Mouse (Mus musculus) kidney, adult 2 months (tissue): ENCODE data around the gene Ppp1r3d. TPM values are rescaled to one million over a fixed set of nuclear protein-coding genes. Genes with fewer than 3 reads are reported as not detected.

Source experiments
- DNase-seq: peaks from one replicate; pipeline ENCODE4 v3.0.0; 2021
- H3K27ac ChIP-seq: fragments of 200-500 bp; 2 replicates; pipeline ENCODE4 v1.5.1; 2012; ENCODE audit warnings: low read depth, low read length, control low read depth, inconsistent platforms; ENCODE audit not compliant: insufficient read depth
- H3K27me3 ChIP-seq: fragments of 200-500 bp; replicated peaks from 2 replicates; pipeline ENCODE4 v1.6.1; 2012; ENCODE audit warnings: mild to moderate bottlenecking, moderate library complexity, low read length, inconsistent platforms; ENCODE audit not compliant: control insufficient read depth, insufficient read depth
- H3K36me3 ChIP-seq: fragments of 200-500 bp; 2 replicates; pipeline ENCODE4 v1.6.1; 2012; ENCODE audit warnings: mild to moderate bottlenecking, moderate library complexity, low read length, inconsistent platforms; ENCODE audit not compliant: control insufficient read depth, insufficient read depth
- H3K4me1 ChIP-seq: fragments of 200-500 bp; 2 replicates; pipeline ENCODE4 v1.6.1; 2011; ENCODE audit warnings: low read length; ENCODE audit not compliant: control insufficient read depth, insufficient read depth
- H3K4me3 ChIP-seq: fragments of 200-500 bp; 2 replicates; pipeline ENCODE4 v1.5.1; 2011; ENCODE audit warnings: mild to moderate bottlenecking, low read depth, low read length, control low read depth; ENCODE audit not compliant: insufficient read depth
- CTCF ChIP-seq: fragments of 200-500 bp; conservative IDR thresholded peaks from 2 replicates; pipeline ENCODE4 v1.5.1; 2011; ENCODE audit warnings: low read depth, mild to moderate bottlenecking, control low read depth, low read length, moderate library complexity, mixed read lengths; ENCODE audit not compliant: insufficient read depth, insufficient read length
- POLR2A ChIP-seq: fragments of 200-500 bp; IDR thresholded peaks from one replicate; pipeline ENCODE4 v1.6.1; 2011; ENCODE audit warnings: low read depth, low read length, control low read depth
- WGBS: fragments of 180-500 bp; shearing (Covaris S2); methylation state at CpG from one replicate; pipeline ENCODE4 v1.1.7; 2018; 5-methylcytosine and 5-hydroxymethylcytosine counted together
- polyA plus RNA-seq: library from polyadenylated mRNA; depleted of rRNA; stranded (reverse); fragments of >200 nt; gene quantifications from 2 replicates; pipeline ENCODE4 v1.2.3, GENCODE M21; 2012; rRNA removed

Gene Ppp1r3d
- polyA plus RNA-seq, 1 experiment: 1.5 TPM

DNA sequence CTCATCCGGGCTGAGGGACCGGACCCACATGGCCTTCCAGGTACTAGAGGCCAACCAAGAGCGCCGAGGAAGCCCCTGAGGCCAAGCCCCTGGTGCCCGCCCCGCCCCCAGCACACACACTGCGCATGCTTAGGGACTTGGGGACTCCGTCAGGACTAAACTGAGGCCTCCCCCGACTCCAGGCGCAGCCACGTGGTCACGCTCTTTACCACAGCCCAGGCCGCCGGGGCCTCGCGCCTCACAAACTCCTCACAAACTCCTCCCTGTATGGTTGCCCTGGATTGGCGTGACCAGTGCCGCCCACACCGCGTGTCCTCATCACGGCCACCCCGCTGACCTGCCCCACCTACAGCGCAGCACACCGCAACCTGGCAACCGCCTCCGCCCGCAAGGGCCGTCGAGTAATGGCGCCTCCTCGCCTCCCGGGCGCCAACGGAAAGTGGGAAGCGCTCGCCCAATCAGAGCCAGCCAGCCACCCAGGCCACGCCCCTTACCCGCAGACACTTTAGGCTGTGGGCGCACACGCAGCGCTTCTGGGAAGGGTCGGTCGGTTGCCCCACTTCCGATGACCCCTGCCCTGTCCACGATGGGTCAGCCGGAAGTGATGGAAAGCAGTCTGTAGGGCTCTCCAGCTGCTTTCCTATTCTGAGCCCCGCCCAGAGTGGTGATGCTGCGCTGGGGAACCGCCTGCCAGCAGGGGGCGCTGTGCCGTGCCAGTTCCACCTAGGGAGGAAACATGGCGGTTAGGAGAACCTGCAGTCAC is 7.0 kb downstream of the Ppp1r3d start, which contains the start of gene Sycp2:
TSS of gene Sycp2 (minus strand) at position 633 of the 763 bp plus-strand sequence.
- Histone ChIP-seq H3K27ac (no peak within 1 kb of the TSS), H3K36me3 (no peaks in the 10 kb centered on the region), H3K4me3 (no peak within 1 kb of the TSS), H3K4me1 (no peaks in the 10 kb centered on the region), H3K27me3 (no peaks in the 10 kb centered on the region)
- 87% methylated on average over 52 of the region's 52 CpGs for WGBS
- no peak for DNase-seq
- TF ChIP-seq CTCF: no peak
- no peak for TF ChIP-seq POLR2A

Other genes with a start within 250 kb of the Ppp1r3d start
- gene Sycp2, start 6.8 kb downstream of the Ppp1r3d start, polyA plus RNA-seq: 0.01 TPM in 1 of 2 replicates, not detected in the other
- gene Fam217b, start 52 bp upstream of the Ppp1r3d start, polyA plus RNA-seq: 1.8 TPM in 2 replicates
- 0.08 and 0.12 TPM in 2 replicates for gene Cdh26, start 16.1 kb upstream of the Ppp1r3d start, polyA plus RNA-seq